Mouse (Mus musculus) urinary bladder, postnatal 14 days (tissue): ENCODE measurements around the gene Paqr4.
A peak's percentile ranks its signal among the peaks of the same experiment; 100 is the strongest.

Experiments used
- DNase-seq: peaks from one replicate; pipeline ENCODE4 v3.0.0; 2021; ENCODE audit warnings: low spot score

Paqr4 gene

DNA sequence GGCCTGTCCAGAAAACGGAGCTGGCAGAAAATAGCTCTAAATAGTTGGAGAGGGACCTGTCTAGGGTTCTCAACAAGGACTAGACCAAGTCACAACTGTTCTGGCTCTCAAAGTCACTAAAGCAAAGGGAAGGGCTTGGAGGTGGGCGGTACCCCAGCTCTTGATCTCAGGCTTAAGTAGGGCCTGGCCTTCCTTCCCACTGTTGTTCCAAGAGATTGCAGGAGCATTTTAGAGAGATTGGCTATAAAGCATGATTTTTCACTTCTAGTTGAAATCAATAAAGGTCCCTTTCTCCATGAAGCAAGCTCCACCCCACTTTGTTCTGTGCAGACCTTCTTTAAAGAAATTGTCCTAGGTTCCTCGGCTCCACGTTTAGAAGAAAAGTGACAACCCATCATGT, 15.2 kb downstream of the Paqr4 start:
- no peak for DNase-seq

DNA sequence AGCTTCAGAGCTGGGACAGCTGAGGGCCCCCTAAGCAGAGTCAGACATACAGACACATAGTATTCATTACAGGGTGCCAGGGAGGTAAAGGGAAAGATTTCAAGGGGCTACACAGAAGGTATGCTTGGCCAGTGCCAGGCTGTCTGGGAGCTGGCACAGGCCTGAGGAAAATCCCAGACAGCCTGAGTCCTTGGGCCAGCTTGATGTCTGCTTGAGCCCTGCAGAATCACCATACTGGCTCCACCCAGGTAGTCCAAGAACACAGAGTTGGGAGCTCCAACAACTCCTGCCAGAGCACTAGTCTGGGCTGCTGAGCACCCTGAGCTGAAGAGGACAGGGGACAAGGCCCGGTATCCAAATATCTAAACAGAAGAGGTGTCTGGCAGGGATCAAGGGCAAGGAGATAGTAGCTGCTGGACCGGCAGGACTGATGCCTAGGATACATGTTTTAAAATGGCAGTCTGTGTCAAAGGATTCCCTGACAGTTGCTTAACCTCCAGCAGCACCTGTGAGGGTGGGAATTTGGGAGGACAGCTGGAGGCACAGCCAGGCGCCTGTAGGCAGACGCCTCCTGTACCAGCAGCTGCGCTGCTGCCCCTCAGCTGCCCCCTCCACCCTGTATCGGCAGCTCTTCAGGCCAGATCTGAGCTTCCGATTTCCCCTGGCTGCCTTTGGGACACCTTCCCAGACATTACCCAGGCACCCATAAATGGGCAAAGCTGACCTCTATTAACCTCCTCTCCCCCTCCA, 18.1 kb downstream of the Paqr4 start, which contains the start of gene 1520401A03Rik:
Gene 1520401A03Rik, minus strand, starts transcription at position 408 of the 750 bp plus-strand sequence.
- DNase-seq, result no peak

DNA sequence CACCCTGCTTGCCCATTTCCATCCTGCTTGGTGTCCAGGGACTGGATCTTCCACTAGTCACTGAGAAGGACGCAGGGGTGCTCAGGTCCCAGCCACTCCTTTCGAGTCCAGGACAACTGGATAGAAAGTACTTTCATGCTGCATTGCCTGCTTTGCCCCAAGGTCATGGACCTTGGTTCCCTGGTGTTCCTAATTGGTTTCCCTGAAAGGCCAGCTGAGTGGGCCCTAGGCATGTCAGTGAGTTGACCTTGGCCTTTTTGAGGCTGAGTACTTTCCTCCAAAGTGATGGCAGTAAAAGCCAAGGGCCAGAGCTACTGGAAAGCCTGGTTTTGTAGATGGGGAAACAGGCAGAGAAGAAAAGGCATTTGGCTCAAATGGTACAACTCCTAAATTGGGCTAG, 18.8 kb downstream of the Paqr4 start:
- no peak for DNase-seq

DNA sequence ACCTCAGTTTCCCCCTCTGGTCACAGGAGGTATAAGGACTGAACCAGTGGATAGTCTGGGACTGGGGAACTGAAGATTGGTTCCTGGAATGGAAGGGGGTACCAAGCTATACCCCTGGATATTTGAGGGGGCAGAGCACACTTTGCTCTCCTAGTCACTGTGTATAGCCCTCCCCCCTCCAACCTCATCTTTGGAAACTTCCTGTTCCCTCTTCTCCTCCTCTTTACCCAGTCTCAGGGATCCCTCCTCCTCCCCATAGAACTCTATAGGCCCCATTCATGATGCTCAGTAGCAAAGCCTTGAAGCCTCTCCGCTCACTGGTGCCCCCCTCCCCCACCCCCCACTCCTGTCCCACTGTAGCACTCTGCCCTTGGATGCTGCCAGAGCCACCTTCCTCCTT, 21.2 kb downstream of the Paqr4 start:
- no peak for DNase-seq

DNA sequence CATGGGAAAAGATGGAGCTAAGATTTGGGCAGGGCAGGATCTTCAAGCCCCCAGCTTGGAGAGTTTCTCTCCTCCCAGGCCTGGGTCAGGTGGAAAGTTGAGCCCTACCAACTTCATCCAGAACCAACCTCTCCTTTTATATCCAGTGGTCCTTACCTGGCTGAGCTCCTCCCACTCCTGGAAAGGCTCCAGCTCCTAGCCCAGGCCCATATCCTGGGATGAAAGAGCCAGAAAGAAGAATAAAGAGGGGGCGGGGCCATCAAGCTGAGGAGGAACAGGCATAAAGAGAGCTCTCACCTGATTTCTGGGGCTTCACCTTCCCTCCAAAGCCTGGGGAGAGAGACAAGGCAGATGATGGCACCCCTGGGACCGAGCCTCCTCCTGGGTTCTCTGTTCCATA, 23.7 kb downstream of the Paqr4 start:
- DNase-seq, result no peak

DNA sequence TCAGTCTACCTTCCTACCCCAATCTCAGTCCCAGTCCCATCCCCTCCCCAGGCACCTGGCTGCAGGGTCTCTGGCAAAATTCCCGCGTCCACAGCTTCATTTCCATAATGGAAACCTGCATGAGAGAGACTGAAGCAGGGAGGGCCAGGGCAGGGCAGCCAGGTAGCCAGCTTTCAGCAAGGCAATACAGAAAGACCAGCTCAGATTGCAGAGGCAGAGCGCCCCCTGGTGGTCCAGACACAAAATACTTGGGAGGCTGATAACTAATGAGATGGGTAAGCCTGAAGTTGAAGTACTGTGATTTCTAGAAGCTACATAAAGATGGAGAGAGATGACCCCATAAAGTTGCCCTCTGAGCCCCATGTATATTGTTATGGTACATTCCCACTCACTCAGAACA, 34.5 kb downstream of the Paqr4 start:
- DNase-seq, result peak; percentile 78

DNA sequence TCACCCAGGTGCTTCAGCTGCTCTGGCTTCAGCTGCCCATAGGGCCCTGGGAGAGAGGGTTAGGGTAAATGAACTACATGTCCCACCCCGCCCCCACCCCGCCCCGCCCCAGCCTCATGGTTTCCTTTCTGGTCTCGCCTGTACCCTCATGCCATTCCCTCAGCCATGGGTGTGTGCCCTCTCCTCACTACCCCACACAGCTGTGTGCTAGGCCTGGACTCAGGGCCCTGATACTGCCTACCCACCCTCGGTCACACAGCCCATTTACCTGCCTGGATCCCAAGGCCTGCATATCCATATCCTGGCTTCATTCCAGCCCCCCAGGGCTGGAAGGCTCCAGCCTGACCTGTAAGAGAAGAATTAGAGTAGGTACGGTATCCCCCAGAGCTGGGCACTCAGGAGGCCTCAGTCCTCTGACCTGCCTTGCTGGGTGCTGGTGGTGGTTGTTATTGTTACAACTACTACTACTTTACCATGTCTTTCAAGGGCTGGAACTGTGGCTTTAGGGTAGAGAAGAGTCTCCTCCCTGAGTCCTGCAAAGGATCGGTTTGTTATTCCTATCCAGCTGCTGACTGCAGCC, 35.1 kb downstream of the Paqr4 start:
- DNase-seq, result no peak

DNA sequence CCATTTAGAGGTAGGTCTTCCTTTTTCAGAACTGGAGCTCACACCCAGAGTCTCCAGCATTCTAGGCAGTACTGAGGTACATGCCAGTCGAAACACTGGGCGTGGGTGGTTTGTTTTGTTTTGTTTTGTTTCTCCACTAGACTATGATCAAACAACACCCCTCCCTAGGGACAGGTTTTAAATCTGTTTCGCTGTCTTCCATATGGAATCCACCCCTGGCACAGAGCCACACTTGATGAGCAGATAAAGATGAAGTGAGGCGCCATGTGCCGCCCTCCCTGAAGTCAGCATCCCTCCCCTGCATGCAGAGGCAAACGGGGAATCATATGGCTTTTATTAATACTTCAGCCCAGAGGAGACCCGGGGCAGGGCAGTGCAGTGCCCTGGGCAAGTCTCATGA, 35.9 kb downstream of the Paqr4 start:
- DNase-seq, result no peak

DNA sequence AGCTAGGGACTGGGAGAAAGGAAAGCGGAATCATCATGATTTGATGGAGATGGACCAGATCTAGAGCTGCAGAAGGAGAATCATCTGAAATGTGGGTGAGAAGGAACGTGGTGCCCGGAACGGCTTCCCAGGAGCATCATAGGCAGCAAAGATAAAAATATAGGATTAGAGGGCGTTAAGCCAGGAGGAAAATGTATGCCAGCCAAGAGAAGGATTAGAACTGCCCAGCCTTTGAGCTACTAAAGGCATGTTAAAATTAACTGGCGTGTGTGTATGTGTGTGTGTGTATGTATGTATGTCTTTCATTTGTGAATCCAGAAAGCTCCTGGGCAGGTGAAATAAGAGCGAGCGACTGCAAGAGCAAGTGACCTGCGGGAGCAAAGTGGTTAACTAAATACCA, 37.4 kb downstream of the Paqr4 start:
- DNase-seq, result no peak

DNA sequence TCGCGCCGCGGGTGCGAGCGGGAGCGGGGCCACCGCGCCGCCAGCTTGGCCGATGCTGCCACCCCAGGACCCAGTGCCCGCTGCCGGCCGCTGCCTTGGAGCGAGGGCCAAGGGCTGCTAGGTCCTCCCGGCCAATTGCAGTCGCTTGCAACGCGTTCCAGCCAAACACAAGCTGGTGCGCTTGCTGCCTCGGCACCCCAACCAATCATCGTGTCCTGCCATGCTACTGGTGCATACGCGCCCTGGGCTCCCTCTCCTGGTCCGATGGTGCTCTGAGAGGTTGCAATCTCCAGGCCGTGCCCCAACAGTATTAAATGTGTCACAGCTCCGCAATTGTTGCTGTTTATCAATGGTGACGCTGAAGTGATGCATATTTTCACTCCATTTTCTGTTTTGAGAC, 40.6 kb downstream of the Paqr4 start:
- DNase-seq, result peak; percentile 92

DNA sequence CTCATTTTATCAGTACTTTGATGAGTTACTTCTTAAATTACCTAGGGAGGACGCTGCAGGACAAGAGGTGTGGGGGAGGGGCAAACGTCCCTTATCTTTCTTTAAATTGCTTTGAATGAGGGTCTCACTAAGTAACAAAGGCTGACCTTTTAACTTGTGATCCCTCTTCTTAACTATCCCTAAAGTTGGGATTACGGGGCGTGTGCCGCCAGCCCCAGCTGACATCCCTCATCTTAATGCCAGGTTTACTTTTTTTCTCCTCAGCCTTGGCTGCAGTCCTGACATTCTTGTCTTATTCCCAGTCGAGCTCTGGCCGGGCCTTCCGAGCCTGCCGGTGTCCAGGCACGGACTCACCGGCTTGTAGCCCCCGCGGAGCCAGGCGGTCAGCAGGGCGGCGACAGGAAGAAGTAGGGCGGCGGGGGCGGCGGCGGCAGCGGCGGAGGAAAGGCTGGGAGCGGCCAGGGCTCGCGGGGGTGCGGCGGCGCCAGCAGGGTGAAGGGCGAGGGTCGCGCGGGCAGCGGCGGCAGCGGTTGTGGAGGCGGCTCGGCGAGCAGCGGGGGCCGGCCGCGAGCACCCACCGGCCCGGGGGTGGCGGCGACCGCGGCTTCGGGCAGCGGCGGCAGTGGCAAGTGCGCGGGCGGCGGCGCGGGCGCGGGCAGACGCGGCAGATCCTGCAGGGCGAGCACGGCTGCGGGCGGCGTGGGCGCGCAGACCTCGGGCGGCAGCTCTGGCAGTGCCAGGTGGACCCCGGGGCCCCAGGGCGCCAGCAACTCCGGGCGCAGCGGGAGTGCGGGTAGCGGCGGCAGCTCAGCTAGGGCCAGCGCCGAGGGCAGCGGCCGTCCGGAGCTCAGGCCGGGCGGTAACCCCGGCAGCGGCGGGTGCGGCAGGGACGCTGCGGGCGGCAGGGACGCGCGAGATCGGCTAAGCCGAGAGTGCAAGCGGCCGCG, 41.3 kb downstream of the Paqr4 start:
- peak; percentile 52 for DNase-seq

DNA sequence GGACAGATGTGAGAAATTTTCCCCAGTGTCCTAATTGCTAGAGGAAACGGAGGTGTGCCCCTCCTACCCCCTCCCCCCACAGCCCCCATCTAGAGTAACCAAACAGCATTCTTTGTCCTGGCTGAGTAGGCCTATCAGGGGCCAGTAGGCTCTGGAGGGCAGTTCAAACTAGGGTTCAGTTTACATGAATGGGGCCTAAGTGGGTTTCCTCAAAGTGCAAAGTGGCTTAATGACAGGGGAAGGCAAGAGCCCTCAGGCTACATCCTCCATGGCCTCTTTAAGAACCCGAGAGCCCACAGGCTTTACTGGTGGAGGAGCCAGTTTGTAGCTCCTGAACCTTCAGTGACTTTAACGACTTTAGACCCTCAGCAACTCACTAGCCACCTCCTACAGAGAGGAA, 44.9 kb downstream of the Paqr4 start:
- DNase-seq, result no peak

DNA sequence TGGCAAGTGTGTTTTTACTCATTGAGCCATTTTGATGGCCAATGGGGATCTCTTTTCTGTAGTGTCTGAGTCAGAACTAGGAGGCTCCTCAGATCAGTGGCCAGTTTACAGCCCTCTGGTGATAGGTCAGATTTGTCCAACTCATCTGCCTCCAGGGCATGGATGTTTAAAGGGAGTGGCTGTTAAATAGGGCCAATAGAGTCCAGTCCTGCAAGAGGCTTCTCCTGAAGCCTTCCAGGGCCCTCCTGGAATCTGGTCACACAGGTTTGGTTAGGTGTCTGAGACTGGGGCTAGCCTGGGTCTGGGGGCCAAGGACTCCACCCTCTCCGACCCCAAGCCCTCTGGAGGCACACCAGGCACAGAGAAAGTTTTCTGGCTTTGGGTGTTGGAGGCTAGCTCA, 46.2 kb downstream of the Paqr4 start:
- DNase-seq, result no peak
